Mouse (Mus musculus): ENCODE results near the gene Mthfd1l.

The Mthfd1l gene

DNA sequence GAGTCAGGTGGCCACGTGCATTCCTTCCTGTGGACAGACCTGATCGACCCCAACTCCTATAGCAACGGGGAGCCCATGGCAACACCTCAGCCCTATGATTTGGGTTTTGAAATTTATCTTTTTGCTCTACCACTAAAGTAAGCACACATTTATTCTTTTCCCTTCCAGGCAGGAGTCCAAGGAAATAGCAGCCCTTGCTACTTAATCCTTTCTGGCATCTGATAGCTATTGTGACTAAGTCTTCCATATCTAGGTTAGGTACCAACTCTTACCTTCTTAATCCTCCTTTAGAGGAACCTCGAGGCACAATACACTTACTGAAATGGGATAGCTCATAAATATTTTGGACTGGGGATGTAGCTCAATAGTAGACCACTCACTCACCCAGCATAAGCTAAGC lies 180.1 kb downstream of the Mthfd1l start:
- DNase-seq (ENCODE audit: low read depth, low spot score), result no peak

DNA sequence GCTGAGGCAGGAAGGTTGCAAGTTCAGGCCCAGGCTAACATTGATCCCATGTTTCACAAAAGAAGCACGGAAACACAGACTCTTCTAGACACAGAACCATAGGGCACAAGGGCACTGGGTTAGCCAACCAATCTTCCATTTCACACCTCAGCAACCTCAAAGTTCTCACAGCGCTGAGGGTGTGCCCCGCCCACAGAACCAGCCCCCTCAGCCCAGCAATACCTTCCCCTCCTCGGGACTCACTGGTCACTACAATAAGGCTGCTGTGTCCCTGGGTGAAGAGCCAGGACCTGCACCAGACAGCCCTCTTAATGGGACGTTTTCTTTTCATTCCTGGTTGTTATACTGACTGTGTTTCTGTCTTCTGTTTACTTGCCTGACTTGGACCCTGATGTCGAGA lies 181.1 kb downstream of the Mthfd1l start:
- DNase-seq (ENCODE audit: low read depth, low spot score), result no peak

GRCm38 (mm10) chr10:4155521-4155920 lies 182.6 kb downstream of the Mthfd1l start:
- DNase-seq (ENCODE audit: low read depth, low spot score), result no peak

GRCm38 (mm10) chr10:4158533-4158932 lies 185.6 kb downstream of the Mthfd1l start:
- no peak for DNase-seq (ENCODE audit: low read depth, low spot score)

GRCm38 (mm10) chr10:4159541-4160090 lies 186.7 kb downstream of the Mthfd1l start:
- DNase-seq (ENCODE audit: low read depth, low spot score), result no peak

DNA sequence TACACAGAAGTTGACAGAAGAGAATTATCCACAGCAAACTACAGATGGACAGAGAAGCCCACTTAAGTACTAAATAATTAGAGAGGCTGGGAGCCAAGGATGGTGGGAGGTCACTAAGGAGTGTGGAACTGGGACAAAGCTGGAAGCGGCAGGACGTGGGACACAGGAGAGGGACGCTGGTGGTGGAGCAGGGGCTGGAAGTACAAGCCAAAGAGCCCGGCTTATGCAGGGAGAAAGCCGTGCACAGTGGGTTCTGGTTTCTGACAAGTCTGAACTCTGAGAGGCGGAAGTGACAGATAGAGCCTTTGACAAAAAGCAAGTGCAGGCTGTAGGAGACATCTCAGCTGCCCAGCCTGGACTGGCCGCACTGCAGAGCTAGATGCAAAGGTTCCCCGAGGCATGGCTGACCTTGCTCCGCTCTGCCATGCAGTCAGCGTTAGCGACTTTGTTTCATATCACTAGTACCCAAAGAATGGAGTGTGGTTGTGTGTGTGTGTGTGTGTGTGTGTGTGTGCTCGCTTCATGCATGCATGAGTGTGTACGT lies 187.4 kb downstream of the Mthfd1l start:
- no peak for DNase-seq (ENCODE audit: low read depth, low spot score)

GRCm38 (mm10) chr10:4162049-4162448 lies 189.1 kb downstream of the Mthfd1l start:
- no peak for DNase-seq (ENCODE audit: low read depth, low spot score)

DNA sequence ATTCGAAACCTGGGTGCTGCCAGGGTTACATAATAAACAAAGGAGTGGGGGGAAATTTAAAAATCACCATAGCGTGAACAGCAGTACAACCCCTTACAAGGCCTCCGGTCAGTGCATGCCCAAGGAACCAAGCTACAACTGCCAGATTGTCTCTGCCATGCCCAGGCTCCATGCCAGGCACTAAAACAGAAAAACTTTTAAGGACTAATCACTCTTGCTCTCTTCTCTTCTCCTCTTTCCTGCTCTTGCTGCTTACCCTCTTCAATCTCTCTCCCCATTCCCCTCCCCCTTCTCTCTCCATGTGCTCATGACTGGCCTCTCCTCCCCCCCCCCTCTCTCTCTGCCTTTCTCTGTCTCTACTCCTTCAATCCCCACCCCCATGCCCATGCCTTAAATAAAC lies 190.1 kb downstream of the Mthfd1l start:
- no peak for DNase-seq (ENCODE audit: low read depth, low spot score)

DNA sequence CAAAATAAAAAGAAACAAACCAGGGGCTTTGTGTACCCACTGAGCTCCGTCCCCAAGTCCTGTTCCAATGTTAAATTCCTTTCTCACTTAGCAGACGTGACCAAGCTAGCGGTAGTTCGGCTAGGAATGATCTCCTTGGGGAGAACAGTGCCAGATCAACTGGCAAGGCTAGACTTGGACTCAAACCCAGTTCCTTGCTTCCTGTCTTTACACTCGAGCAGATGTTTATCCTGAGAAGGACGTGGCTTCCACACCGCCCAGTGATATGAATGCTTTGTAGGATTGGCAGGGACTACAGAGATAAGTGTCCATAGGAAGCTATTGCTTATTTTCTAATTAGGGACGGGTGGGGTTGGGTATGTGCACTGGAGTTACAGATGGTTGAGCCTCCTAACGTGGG lies 191.8 kb downstream of the Mthfd1l start:
- no peak for DNase-seq (ENCODE audit: low read depth, low spot score)

GRCm38 (mm10) chr10:4168222-4168798 lies 195.4 kb downstream of the Mthfd1l start:
- DNase-seq (ENCODE audit: low read depth, low spot score), result no peak

- no peak for DNase-seq (ENCODE audit: low read depth, low spot score)
These were observed 201.3 kb downstream of the Mthfd1l start for GRCm38 (mm10) chr10:4174229-4174628.

DNA sequence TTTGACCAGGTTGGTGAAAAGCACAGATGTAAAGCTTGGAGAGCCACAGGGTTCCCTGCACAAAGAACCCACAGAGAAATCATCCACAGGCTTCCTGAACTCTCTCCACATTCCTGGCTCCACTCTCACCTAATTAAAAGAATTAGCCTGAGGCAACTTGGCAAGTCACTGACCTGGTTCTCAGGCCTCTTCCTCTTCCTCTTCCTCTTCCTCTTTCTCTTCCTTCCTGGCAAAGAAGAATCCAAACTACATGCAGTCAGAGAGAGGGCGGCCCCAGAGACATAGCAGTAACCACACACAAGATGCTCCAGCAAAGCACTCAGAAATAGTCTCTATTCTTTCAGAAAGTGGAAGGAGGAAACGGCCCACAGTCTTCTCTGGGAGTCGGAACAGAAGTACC lies 201.8 kb downstream of the Mthfd1l start:
- no peak for DNase-seq (ENCODE audit: low read depth, low spot score)

GRCm38 (mm10) chr10:4177285-4177684 lies 204.4 kb downstream of the Mthfd1l start:
- no peak for DNase-seq (ENCODE audit: low read depth, low spot score)

GRCm38 (mm10) chr10:4179049-4179790 lies 206.3 kb downstream of the Mthfd1l start:
- no peak for DNase-seq (ENCODE audit: low read depth, low spot score)

DNA sequence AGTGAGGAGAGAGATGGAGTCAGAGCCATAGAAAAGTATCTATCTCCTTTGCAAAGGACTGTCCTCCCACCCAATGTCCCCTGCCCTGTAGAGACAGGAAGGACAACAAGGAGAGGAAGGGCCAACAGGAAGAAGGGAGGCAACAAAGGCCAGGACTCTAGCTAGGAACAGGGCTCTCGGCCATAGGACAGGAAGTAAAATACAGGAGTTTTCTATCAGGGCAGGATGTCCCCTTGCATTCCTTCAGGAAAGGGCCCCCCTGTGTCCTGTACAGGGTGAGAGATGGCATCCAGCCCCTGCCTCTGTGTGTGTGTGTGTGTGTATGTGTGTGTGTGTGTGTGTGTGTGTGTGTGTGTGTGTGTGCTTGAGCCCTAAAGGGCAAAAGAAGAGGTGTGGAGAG lies 209.0 kb downstream of the Mthfd1l start:
- DNase-seq (ENCODE audit: low read depth, low spot score), result no peak

GRCm38 (mm10) chr10:4182406-4182805 lies 209.5 kb downstream of the Mthfd1l start:
- DNase-seq (ENCODE audit: low read depth, low spot score), result no peak

GRCm38 (mm10) chr10:4188614-4189402 lies 215.9 kb downstream of the Mthfd1l start:
- no peak for DNase-seq (ENCODE audit: low read depth, low spot score)

DNA sequence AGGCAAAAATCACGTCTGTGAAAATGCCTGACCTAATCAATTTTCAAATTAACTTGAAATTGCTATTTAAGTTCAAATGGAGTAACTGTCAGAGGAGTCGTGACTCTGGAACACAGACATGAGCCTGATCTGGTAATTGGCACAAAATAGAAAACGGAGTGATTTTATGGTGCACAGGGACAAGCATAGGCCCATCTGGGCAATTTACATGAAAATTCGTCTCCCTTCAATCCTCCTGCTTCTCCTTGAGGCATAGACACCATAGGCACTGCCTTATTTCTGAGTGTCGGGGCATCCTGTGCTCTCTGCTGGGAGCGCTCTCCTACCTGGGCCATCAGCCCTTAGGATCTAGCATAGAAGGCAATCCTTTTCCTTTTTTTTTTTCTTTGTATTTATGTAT lies 216.5 kb downstream of the Mthfd1l start:
- DNase-seq (ENCODE audit: low read depth, low spot score), result no peak

DNA sequence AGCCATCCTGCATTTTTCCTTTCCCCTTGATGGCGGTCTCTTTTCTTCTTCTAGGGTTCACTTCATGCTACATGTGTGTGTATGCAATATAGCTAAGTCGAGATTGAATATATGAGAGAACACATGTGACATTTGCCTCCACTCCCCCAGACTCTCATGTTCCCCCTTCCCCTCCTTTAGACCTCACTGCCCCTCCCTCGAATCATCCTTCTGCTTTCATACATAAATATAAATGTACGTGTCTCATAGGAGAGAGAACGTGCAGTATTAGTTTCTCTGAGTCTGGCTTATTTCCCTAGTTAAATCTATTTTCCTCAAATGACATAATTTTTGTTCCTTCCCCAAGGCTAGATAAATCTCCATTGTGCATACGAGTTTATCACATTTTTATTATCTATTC lies 226.1 kb downstream of the Mthfd1l start:
- no peak for DNase-seq (ENCODE audit: low read depth, low spot score)

- no peak for DNase-seq (ENCODE audit: low read depth, low spot score)
These were observed 227.0 kb downstream of the Mthfd1l start for GRCm38 (mm10) chr10:4199926-4200325.

- no peak for DNase-seq (ENCODE audit: low read depth, low spot score)
These were observed 227.7 kb downstream of the Mthfd1l start for GRCm38 (mm10) chr10:4200546-4201104.

DNA sequence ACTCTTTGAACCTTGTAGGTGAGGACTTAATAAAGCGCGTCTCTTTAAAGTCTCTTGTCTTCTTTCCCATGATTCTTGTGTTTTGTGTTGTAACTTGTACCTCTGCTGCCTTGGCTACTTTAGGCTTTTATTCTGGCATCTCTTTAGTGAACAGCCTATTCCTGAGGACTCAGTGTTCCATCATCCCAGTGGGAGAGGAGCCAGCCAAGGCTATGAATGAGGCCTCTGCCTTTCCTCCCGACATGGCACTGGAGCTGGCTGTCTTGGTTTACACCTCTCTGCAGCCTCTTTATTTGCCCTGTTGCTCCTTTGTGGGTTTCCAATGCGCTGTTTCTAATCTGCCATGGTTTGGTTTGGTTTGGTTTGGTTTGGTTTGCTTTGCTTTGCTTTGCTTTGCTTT lies 228.2 kb downstream of the Mthfd1l start:
- no peak for DNase-seq (ENCODE audit: low read depth, low spot score)
